Mouse (Mus musculus): ENCODE data around the gene Ms4a4d. TPM values are rescaled to one million over a fixed set of nuclear protein-coding genes. Genes with fewer than 3 reads are reported as not detected.
"Not testable (repeated sequence)": the region's sequence is repeated elsewhere in the genome, so short reads cannot be mapped to it uniquely, and the experiment has no call there.

The Ms4a4d gene
- total RNA-seq, 2 experiments from 2014 or later: not detected

- intact Hi-C loops (cut with DNase I): loop anchor here (2.0 kb wide), 1 partner anchor 47 kb away; no protein-coding TSS in a partner anchor
- DNase-seq (ENCODE audit: low spot score in 2 of 2): no peak
Observed at GRCm38 (mm10) chr19:11547911-11548310, 11.3 kb downstream of the Ms4a4d start.

- intact Hi-C loops (cut with DNase I): no loop called here
- DNase-seq (ENCODE audit: low spot score in 2 of 2): no peak
Observed at GRCm38 (mm10) chr19:11554726-11555125, 18.1 kb downstream of the Ms4a4d start.

GRCm38 (mm10) chr19:11559560-11559959 lies 23.0 kb downstream of the Ms4a4d start:
- intact Hi-C loops (cut with DNase I); DNase-seq (ENCODE audit: low spot score in 2 of 2): not testable (repeated sequence)

- intact Hi-C loops (cut with DNase I): no loop called here
- DNase-seq (ENCODE audit: low spot score in 2 of 2): no peak
Observed at GRCm38 (mm10) chr19:11574965-11575364, 38.4 kb downstream of the Ms4a4d start.

- intact Hi-C loops (cut with DNase I): no loop called here
- no peak for DNase-seq (ENCODE audit: low spot score in 2 of 2)
Observed at GRCm38 (mm10) chr19:11589205-11589604, 52.6 kb downstream of the Ms4a4d start.

GRCm38 (mm10) chr19:11589891-11590449 lies 53.4 kb downstream of the Ms4a4d start:
- DNase-seq (ENCODE audit: low spot score in 2 of 2): no peak
- intact Hi-C loops (cut with DNase I): no loop called here

GRCm38 (mm10) chr19:11601349-11601748 lies 64.7 kb downstream of the Ms4a4d start:
- DNase-seq (ENCODE audit: low spot score in 2 of 2): no peak
- intact Hi-C loops (cut with DNase I): loop anchor here (5.0 kb wide), 1 partner anchor 249 kb away; no protein-coding TSS in a partner anchor

- DNase-seq (ENCODE audit: low spot score in 2 of 2): no peak
- intact Hi-C loops (cut with DNase I): loop anchor here (5.0 kb wide), 1 partner anchor 250 kb away; no protein-coding TSS in a partner anchor
Observed at GRCm38 (mm10) chr19:11602026-11602425, 65.4 kb downstream of the Ms4a4d start.

- no peak for DNase-seq (ENCODE audit: low spot score in 2 of 2)
- intact Hi-C loops (cut with DNase I): loop anchor here (5.0 kb wide), 1 partner anchor 252 kb away; no protein-coding TSS in a partner anchor
Observed at GRCm38 (mm10) chr19:11604603-11605002, 68.0 kb downstream of the Ms4a4d start, which contains the start of gene Ms4a6d. TSS of gene Ms4a6d (minus strand) at chr19:11604849.

Other genes starting within 250 kb of the Ms4a4d start
- under 1 TPM in 1 of 2 experiments, not detected in 1; 0.07 TPM for gene Ms4a14, start 222.3 kb upstream of the Ms4a4d start, total RNA-seq (2021)
- 1 to 10 TPM in 1 of 2 experiments, under 1 TPM in 1; 0.47 to 1.2 TPM for gene Ms4a7, start 200.7 kb upstream of the Ms4a4d start, total RNA-seq (2021)
- gene Ms4a4a, start 161.3 kb upstream of the Ms4a4d start, total RNA-seq (2021): under 1 TPM; 0.94 to 1.00 TPM
- under 1 TPM in 1 of 2 experiments, not detected in 1; 0.23 TPM for gene Ms4a4c, start 132.0 kb upstream of the Ms4a4d start, total RNA-seq (2021)
- gene Ms4a4b, start 93.2 kb upstream of the Ms4a4d start, total RNA-seq (2021): not detected
- 1 to 10 TPM; 1.7 TPM for gene Ms4a6c, start 67.4 kb upstream of the Ms4a4d start, total RNA-seq (2021)
- gene Gm8369, start 50.9 kb upstream of the Ms4a4d start, total RNA-seq (2021): 1 to 10 TPM in 1 of 2 experiments, under 1 TPM in 1; 0.59 to 1.2 TPM
- gene Ms4a6b, start 20.3 kb upstream of the Ms4a4d start, total RNA-seq (2021): 1 to 10 TPM in 1 of 2 experiments, under 1 TPM in 1; 0.94 to 1.5 TPM
- 1 to 10 TPM; 1.3 to 1.6 TPM for gene Ms4a6d, start 68.0 kb downstream of the Ms4a4d start, total RNA-seq (2021)
- not detected for gene Ms4a2, start 86.9 kb downstream of the Ms4a4d start, total RNA-seq (2021)
- not detected for gene Ms4a3, start 104.0 kb downstream of the Ms4a4d start, total RNA-seq (2021)
- not detected for gene Oosp2, start 123.8 kb downstream of the Ms4a4d start, total RNA-seq (2021)
- gene Oosp1, start 154.3 kb downstream of the Ms4a4d start, total RNA-seq (2021): not detected
- gene Oosp3, start 160.3 kb downstream of the Ms4a4d start, total RNA-seq (2021): not detected
- not detected for gene Gif, start 210.8 kb downstream of the Ms4a4d start, total RNA-seq (2021)
- 10 to 100 TPM; 40.6 to 42.7 TPM for gene Mrpl16, start 233.6 kb downstream of the Ms4a4d start, total RNA-seq (2021)

Data from left cerebral cortex, postnatal 36 days (tissue).